Mouse (Mus musculus) C2C12 (cell line): Measurements from ENCODE around the gene 6030458C11Rik.

ENCODE experiments used
- CEBPB ChIP-seq: IDR thresholded peaks from one replicate; pipeline ENCODE4 v1.6.1; 2011; ENCODE audit warnings: low read depth, mild to moderate bottlenecking, control low read depth, moderate library complexity
- CTCF ChIP-seq: IDR thresholded peaks from one replicate; pipeline ENCODE4 v1.5.1; 2011; ENCODE audit not compliant: control insufficient read depth, insufficient read depth, insufficient read length
- MAX ChIP-seq: IDR thresholded peaks from one replicate; pipeline ENCODE4 v1.6.1; 2011; ENCODE audit warnings: mild to moderate bottlenecking, control low read depth
- USF1 ChIP-seq: IDR thresholded peaks from one replicate; pipeline ENCODE4 v1.6.1; 2011; ENCODE audit warnings: low read depth, mild to moderate bottlenecking, control low read depth, moderate library complexity

DNA sequence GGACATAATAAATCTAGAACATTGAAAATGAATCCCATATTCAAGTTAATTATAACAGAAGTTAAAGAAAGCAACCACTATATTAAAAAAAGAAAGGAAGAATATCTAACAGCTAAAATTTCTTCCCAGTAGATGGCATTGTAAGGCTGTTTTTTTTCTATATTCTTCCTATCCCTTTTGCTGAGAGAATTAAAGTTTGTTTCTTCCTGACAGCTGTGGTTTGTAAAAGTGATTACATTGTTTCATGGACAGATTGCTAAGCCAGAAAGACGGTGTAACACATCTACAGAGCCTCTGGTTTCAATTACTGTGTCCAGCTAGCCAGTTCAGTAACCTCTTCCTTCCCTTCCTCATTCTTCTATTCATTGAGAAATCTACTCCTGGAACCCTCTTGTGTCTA lies 39.2 kb upstream of the 6030458C11Rik start:
- TF ChIP-seq MAX (no peak), CTCF (no peak), USF1 (no peak), CEBPB (no peak)
